Mouse (Mus musculus) cerebellum, adult 2 months (tissue): ENCODE data around the gene Zswim1. TPM values are rescaled to one million over a fixed set of nuclear protein-coding genes. Genes with fewer than 3 reads are reported as not detected.

Experiments used
- DNase-seq, 2 experiments: peaks; one replicate each; pipeline ENCODE4 v3.0.0; 2021
- H3K27ac ChIP-seq: fragments of 200-500 bp; 2 replicates; pipeline ENCODE4 v1.5.1; 2012; ENCODE audit warnings: low read length, control low read depth, inconsistent platforms; ENCODE audit not compliant: insufficient read depth
- H3K27me3 ChIP-seq: fragments of 200-500 bp; 2 replicates; pipeline ENCODE4 v1.6.1; 2012; ENCODE audit warnings: inconsistent platforms, mild to moderate bottlenecking, low read length, moderate library complexity; ENCODE audit not compliant: control insufficient read depth, insufficient read depth
- H3K4me1 ChIP-seq: fragments of 200-500 bp; 2 replicates; pipeline ENCODE4 v1.6.1; 2011; ENCODE audit warnings: low read length; ENCODE audit not compliant: control insufficient read depth, insufficient read depth
- H3K4me3 ChIP-seq: fragments of 200-500 bp; replicated peaks from 2 replicates; pipeline ENCODE3; 2011; ENCODE audit warnings: mild to moderate bottlenecking, low read depth, low read length, control low read depth; ENCODE audit not compliant: insufficient read depth
- CTCF ChIP-seq: fragments of 200-500 bp; IDR thresholded peaks from 2 replicates; pipeline ENCODE4 v1.5.1; 2011; ENCODE audit warnings: low read depth, mild to moderate bottlenecking, control low read depth, low read length, moderate library complexity, borderline replicate concordance; ENCODE audit not compliant: insufficient read depth
- POLR2A ChIP-seq: fragments of 200-500 bp; IDR thresholded peaks from 2 replicates; pipeline ENCODE4 v1.6.1; 2011; ENCODE audit warnings: low read length, control low read depth, borderline replicate concordance; ENCODE audit not compliant: insufficient read depth
- WGBS: fragments of 180-500 bp; shearing (Covaris S2); methylation state at CpG from one replicate; pipeline ENCODE4 v1.1.7; 2018; 5-methylcytosine and 5-hydroxymethylcytosine counted together
- polyA plus RNA-seq: library from polyadenylated mRNA; depleted of rRNA; stranded (reverse); fragments of >200 nt; gene quantifications from 2 replicates; pipeline ENCODE4 v1.2.3, GENCODE M21; 2012

Gene Zswim1
- polyA plus RNA-seq, 1 experiment = 20.0 TPM

DNA sequence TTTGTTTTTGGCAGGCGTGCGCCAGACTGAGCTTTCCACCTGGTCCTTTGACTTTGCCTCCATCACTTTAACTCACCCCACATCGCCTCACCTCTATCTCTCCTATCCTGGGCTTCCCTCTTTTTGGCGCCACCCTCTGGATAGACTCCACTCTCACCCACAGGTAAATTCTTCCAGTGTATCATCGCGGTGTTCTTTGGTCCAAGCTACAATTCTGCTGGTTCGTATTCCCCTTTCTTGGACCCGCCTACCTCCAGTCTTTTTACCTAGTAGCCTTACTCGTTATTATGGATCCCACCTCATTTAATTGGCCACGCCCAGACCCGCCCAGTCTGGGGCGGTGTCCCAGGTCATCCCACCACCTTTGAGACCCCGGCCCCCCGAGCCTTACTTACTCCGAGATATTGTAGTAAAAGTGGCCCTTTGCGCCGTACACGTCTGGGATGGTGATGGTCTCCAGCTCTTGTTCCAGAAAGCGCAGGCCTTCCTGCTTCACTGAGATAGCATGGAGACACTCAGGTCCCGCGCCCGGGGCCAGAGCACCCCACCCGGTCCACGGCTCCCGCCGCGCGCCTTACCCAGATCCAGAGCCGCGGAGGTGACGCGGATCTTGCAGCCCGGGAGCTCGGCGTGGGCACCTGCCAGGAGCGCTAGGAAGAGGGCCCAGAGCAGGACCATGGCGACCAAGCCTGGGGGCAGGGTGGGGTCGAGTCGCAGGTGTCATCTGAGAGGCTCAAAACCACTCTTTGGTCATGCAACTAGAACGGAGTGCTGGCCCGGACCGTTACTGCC lies 34.0 kb downstream of the Zswim1 start:
- peak; percentile 37 to 44 for DNase-seq
- TF ChIP-seq CTCF = peak; percentile 22; the same call in 1 of the 2 replicates
- no peak for TF ChIP-seq POLR2A
- no peaks in the 10 kb centered on the region for H3K4me1 ChIP-seq
- H3K27ac ChIP-seq = no peak overlapping the region
- H3K27me3 ChIP-seq = no peaks in the 10 kb centered on the region
- H3K4me3 ChIP-seq = peak overlapping the region; percentile 41
- WGBS = 2% methylated on average over 42 of the region's 42 CpGs

DNA sequence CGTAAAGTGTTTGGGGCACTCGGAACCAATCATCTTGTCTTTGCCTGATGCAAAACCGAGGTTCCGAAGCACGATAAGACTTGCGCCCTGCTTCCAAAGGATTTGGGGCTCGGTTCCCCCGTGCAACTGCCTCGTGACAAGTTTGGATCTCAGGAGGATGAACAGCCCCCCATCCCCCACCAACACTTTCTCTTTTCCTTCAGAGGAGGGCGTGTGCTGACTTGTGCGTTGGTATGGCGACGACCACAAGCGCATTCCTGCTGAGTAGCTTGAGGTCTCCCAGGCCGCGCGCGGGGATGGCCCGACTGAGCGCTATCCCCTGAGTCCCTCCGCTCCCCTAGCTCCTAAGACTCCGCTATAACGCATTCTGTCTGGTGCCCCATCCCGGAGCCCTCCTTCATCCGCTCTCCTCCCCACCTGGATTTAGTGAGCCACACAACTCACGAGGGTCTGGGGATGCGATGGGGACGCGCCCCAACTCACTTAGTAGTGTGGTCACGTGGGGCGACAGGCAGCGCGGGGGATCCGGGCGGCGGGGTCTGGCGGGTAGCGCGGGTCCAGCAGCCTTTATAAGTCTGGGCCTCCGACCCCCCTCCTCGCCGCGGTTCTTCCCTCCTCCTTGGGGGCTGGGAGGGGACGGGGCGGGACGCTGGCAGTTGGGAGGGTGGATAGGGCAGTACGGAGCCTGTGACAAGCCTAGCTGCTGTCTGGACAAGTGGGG lies 34.8 kb downstream of the Zswim1 start, which contains the start of gene Pltp:
Pltp (minus strand) TSS at position 611 of the 721 bp plus-strand sequence.
- WGBS = under 1% methylated on average over 47 of the region's 47 CpGs
- Histone ChIP-seq H3K4me1 (no peaks in the 10 kb centered on the region; the same call in 1 of the 2 replicates), H3K27ac (no peak within 1 kb of the TSS), H3K27me3 (no peaks in the 10 kb centered on the region), H3K4me3 (peak within 1 kb of the TSS; percentile 41)
- no peak for TF ChIP-seq CTCF
- no peak for TF ChIP-seq POLR2A
- peak in 1 of 2 experiments; percentile 42 for DNase-seq

DNA sequence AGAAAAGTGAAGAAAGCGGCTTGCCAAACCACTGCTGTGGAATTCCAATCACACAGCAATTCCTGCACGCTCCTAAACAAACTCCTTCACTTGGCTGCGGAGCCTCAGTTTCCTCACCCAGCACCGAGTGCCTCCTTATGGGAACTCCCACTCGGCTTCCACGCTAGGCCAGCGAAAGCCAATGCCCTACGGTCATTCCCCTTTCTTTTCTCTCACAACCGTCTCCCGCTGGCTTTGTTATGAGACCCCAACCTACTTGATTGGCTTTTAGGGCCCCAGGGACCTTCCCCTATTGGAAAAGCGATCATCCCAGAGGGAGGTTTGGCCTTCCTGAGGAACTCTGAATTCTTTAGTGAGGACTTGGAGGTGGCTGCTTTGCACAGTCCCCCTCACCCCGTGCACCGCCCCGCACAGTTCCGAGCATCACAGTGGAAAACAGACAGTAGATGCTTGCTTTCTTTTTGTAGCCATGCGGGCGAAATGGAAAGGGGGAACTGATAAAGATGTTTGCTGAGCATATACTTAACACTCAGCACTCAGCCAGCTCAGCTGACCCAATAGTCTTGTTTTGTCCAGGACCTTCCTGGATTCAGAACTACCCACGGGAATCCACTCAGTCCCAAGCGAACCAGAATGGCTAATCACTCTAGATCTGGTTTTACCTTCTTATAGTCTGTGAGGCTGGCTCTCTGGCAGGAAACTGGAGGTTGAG lies 35.5 kb downstream of the Zswim1 start:
- no peak for DNase-seq
- Histone ChIP-seq H3K27ac (no peak overlapping the region), H3K4me3 (peak overlapping the region; percentile 18), H3K27me3 (no peaks in the 10 kb centered on the region), H3K4me1 (no peaks in the 10 kb centered on the region; the same call in 1 of the 2 replicates)
- WGBS = 23% methylated on average over 19 of the region's 19 CpGs
- TF ChIP-seq POLR2A = no peak
- no peak for TF ChIP-seq CTCF

DNA sequence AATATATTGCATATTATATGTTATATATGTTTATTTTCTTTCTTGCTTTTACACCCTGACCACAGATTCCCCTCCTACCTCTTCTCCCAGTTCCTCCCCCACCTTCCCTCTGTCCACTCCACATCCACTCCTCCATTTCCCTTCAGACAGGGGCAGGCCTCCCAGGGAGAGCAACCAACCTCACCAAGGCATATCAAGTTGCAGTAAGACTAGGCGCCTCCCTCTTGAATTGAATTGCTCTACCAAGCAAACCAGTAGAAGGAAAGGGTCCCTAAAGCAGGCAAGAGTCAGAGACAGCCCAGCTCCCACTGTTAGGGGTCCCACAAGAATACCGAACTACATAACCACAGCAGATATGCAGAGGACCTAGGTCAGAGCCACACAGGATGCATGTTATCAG lies 36.7 kb downstream of the Zswim1 start:
- Histone ChIP-seq H3K4me1 (no peaks in the 10 kb centered on the region; the same call in 1 of the 2 replicates), H3K4me3 (no peak overlapping the region), H3K27ac (no peak overlapping the region), H3K27me3 (no peaks in the 10 kb centered on the region)
- DNase-seq = no peak
- TF ChIP-seq POLR2A = no peak
- no peak for TF ChIP-seq CTCF
- WGBS = 87% methylated on average over 2 of the region's 2 CpGs

DNA sequence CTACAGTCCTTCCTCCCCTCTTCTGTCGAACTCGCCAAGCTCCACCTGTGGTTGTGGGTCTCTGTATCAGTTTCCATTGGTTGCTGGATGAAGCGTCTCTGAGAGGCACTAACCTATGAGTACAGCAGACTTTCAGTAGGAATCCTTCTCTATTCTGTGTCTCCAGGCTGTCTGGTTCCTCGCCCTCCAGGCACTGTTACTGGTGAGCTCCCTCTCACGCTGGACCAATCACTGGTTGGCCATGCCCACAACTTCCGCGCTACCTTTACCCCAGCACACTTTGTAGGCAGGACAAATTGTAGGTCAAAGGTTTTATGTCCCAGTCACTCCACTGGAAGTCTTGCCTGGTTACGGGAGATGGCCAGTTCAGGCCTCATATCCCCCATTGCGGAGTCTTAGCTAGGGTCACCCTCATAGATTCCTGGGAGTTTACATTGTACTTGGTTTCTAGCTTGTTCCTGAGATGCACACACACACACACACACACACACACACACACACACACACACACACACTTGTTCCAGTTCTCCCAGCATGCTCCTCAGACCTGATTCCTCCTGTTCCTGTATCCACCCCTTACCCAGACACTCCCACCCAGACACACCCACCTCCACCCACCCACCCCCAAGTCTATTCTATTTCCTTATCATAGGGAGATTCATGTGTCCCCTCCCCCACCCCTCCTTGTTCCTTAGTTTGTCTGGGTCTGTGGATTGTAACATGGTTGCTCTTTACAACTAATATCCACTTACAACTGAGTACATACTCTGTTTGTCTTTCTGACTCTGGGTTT lies 37.4 kb downstream of the Zswim1 start:
- TF ChIP-seq POLR2A (no peak), CTCF (no peak)
- no peak for DNase-seq
- Histone ChIP-seq H3K4me1 (no peaks in the 10 kb centered on the region; the same call in 1 of the 2 replicates), H3K4me3 (no peak overlapping the region), H3K27me3 (no peaks in the 10 kb centered on the region), H3K27ac (no peak overlapping the region)
- WGBS = 80% methylated on average over 9 of the region's 9 CpGs

DNA sequence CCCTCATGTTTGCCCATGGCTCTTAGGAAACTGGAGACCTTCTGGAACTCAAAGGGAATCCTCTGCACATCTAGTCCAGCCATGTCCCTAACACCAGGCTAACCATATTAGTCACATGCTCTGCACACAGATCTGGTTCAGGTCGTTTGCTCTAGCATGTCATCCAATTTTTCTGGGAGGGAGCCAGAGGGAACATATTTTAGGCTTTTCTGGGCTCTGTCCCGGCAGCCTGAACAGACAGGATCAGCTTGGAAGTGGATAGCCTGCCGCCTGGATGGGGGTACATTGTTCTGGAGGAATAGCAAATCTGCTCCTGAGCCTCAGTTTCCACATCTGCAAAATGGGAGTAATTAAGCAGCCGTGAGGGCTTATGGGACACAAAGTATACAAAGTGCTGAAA lies 38.6 kb downstream of the Zswim1 start:
- Histone ChIP-seq H3K27ac (no peak overlapping the region), H3K27me3 (no peaks in the 10 kb centered on the region), H3K4me1 (no peaks in the 10 kb centered on the region; the same call in 1 of the 2 replicates), H3K4me3 (no peak overlapping the region)
- 34% methylated on average over 4 of the region's 4 CpGs for WGBS
- DNase-seq = no peak
- TF ChIP-seq POLR2A (no peak), CTCF (no peak)
